18 mouse cellular contexts compared by ENCODE assay signal in genomic region chr12:104548586-104548985, GRCm38 (mm10).
"Had no signal": no experiment of that assay in that cellular context is flagged by ENCODE, and none has a peak within 500 bp of the region (broad histone marks: within the 10 kb centered on the region; RNA-seq: fewer than 3 reads in every experiment).

No protein-coding gene starts in this region.

- H3K4me1 ChIP-seq: midbrain, embryonic 12.5 days; midbrain, embryonic 15.5 days; neural tube, embryonic 13.5 days; stomach, embryonic 15.5 days had no signal

- H3K27ac ChIP-seq: kidney, postnatal 0 days; layer of hippocampus, adult 2 months; liver, embryonic 14.5 days; macrophage; midbrain, embryonic 12.5 days; midbrain, embryonic 15.5 days; neural tube, embryonic 13.5 days; stomach, embryonic 15.5 days had no signal

- DNase-seq: kidney, adult 9 months; kidney, postnatal 25 days; layer of hippocampus, adult 9-11 months; liver, postnatal 0 days; lung, embryonic 14.5 days; retina, postnatal 1 day; right cerebral cortex, postnatal 25 days; spleen, adult 18-20 months; thymus, postnatal 36 days had no signal

- H3K4me3 ChIP-seq: layer of hippocampus, adult 2 months; midbrain, embryonic 12.5 days; midbrain, embryonic 15.5 days; neural tube, embryonic 13.5 days; stomach, embryonic 15.5 days had no signal

- H3K9me3 ChIP-seq: midbrain, embryonic 12.5 days; midbrain, embryonic 15.5 days; neural tube, embryonic 13.5 days; stomach, embryonic 15.5 days had no signal

- ATAC-seq: liver, postnatal 0 days; lung, postnatal 0 days; midbrain, embryonic 15.5 days had no signal

- H3K27me3 ChIP-seq: midbrain, embryonic 12.5 days; midbrain, embryonic 15.5 days; neural tube, embryonic 13.5 days; stomach, embryonic 15.5 days had no signal

- H3K36me3 ChIP-seq: midbrain, embryonic 12.5 days; midbrain, embryonic 15.5 days; neural tube, embryonic 13.5 days; stomach, embryonic 15.5 days had no signal
